Mouse (Mus musculus) urinary bladder, postnatal 14 days (tissue): ENCODE data around the gene Abcf1.
"Not testable (repeated sequence)": the region's sequence is repeated elsewhere in the genome, so short reads cannot be mapped to it uniquely, and the experiment has no call there.

Source experiments
- DNase-seq: peaks from one replicate; pipeline ENCODE4 v3.0.0; 2021; ENCODE audit warnings: low spot score

Abcf1 gene

GRCm38 (mm10) chr17:35978811-35979400, 9.3 kb upstream of the Abcf1 start:
- peak; percentile 44 for DNase-seq

GRCm38 (mm10) chr17:35972131-35972530, 2.6 kb upstream of the Abcf1 start:
- DNase-seq, result no peak

GRCm38 (mm10) chr17:35967621-35968020, 1.9 kb downstream of the Abcf1 start:
- no peak for DNase-seq

GRCm38 (mm10) chr17:35963279-35963678, 6.3 kb downstream of the Abcf1 start:
- DNase-seq, result no peak

- DNase-seq, result no peak
Measured at GRCm38 (mm10) chr17:35958533-35959223, 10.9 kb downstream of the Abcf1 start.

- no peak for DNase-seq
Measured at GRCm38 (mm10) chr17:35954665-35955064, 14.9 kb downstream of the Abcf1 start.

- DNase-seq, result not testable (repeated sequence)
Measured at GRCm38 (mm10) chr17:35952559-35952958, 17.0 kb downstream of the Abcf1 start.

- not testable (repeated sequence) for DNase-seq
Measured at GRCm38 (mm10) chr17:35950946-35951345, 18.6 kb downstream of the Abcf1 start.

- no peak for DNase-seq
Measured at GRCm38 (mm10) chr17:35939941-35940340, 29.6 kb downstream of the Abcf1 start.

- no peak for DNase-seq
Measured at GRCm38 (mm10) chr17:35939108-35939507, 30.5 kb downstream of the Abcf1 start.

- no peak for DNase-seq
Measured at GRCm38 (mm10) chr17:35937700-35938348, 31.7 kb downstream of the Abcf1 start.

GRCm38 (mm10) chr17:35935763-35936162, 33.8 kb downstream of the Abcf1 start:
- DNase-seq, result not testable (repeated sequence)

GRCm38 (mm10) chr17:35932608-35933007, 37.0 kb downstream of the Abcf1 start:
- DNase-seq, result no peak

GRCm38 (mm10) chr17:35930627-35931026, 38.9 kb downstream of the Abcf1 start:
- no peak for DNase-seq

GRCm38 (mm10) chr17:35929534-35929933, 40.0 kb downstream of the Abcf1 start:
- DNase-seq, result no peak

GRCm38 (mm10) chr17:35927471-35927870, 42.1 kb downstream of the Abcf1 start:
- DNase-seq, result no peak

- no peak for DNase-seq
Measured at GRCm38 (mm10) chr17:35923281-35923680, 46.3 kb downstream of the Abcf1 start.

GRCm38 (mm10) chr17:35922566-35922965, 47.0 kb downstream of the Abcf1 start:
- no peak for DNase-seq

GRCm38 (mm10) chr17:35921710-35922109, 47.9 kb downstream of the Abcf1 start:
- DNase-seq, result no peak

- DNase-seq, result peak; percentile 35
Measured at GRCm38 (mm10) chr17:35920862-35921562, 48.5 kb downstream of the Abcf1 start.

GRCm38 (mm10) chr17:35920384-35920783, 49.2 kb downstream of the Abcf1 start:
- DNase-seq, result no peak

GRCm38 (mm10) chr17:35919864-35920301, 49.7 kb downstream of the Abcf1 start:
- DNase-seq, result no peak
